Mouse (Mus musculus): ENCODE results near the gene Fbln7. TPM values are rescaled to one million over a fixed set of nuclear protein-coding genes. Genes with fewer than 3 reads are reported as not detected.

Gene Fbln7
- total and polyA plus RNA-seq, 3 experiments = not detected

- Histone ChIP-seq H3K36me3 (ENCODE audit: control insufficient read depth in 1 of 2, insufficient read depth in 2 of 2, low read length in 2 of 2) (no peaks in the 10 kb centered on the region), H3K4me1 (ENCODE audit: control insufficient read depth in 1 of 2, insufficient read depth in 2 of 2, low read length in 2 of 2) (no peaks in the 10 kb centered on the region), H3K79me2 (ENCODE audit: control insufficient read depth, insufficient read depth, low read length, poor library complexity) (no peaks in the 10 kb centered on the region), H3K9me3 (replicated peaks; ENCODE audit: insufficient read depth, low read length) (no peaks in the 10 kb centered on the region), H3K4me3 (ENCODE audit: control insufficient read depth in 1 of 2, insufficient read depth in 1 of 2, low read depth in 2 of 2, low read length in 2 of 2) (no peak overlapping the region), H3K27me3 (ENCODE audit: control insufficient read depth in 1 of 2, insufficient read depth in 2 of 2, low read length in 2 of 2) (no peaks in the 10 kb centered on the region), H3K9ac (ENCODE audit: control insufficient read depth, low read depth, low read length, poor library complexity, severe bottlenecking) (no peak overlapping the region), H3K27ac (ENCODE audit: control insufficient read depth, low read depth, low read length) (no peak overlapping the region)
- no peak for DNase-seq (ENCODE audit: low read depth, low spot score)
- TF ChIP-seq MYC (IDR thresholded peaks at IDR 0.05; ENCODE audit: low read depth, low read length) (no peak), POLR2AphosphoS2 (IDR thresholded peaks at IDR 0.05; ENCODE audit: low read length) (no peak), HCFC1 (IDR thresholded peaks at IDR 0.05; ENCODE audit: low read depth, low read length) (no peak), GABPA (IDR thresholded peaks at IDR 0.05; ENCODE audit: low read depth, low read length) (no peak), POLR2A (IDR thresholded peaks at IDR 0.05; ENCODE audit: control insufficient read depth in 1 of 2, insufficient read depth in 1 of 2, low read depth in 1 of 2, low read length in 2 of 2, poor library complexity in 1 of 2) (no peak), CTCF (IDR thresholded peaks at IDR 0.05 in 2 of 3, conservative IDR thresholded peaks at IDR 0.05 in 1 of 3; ENCODE audit: control insufficient read depth in 1 of 3, insufficient read depth in 1 of 3, low read depth in 2 of 3, low read length in 3 of 3, poor library complexity in 1 of 3, severe bottlenecking in 1 of 3) (no peak), MXI1 (IDR thresholded peaks at IDR 0.05; ENCODE audit: low read depth, low read length) (no peak), E2F4 (IDR thresholded peaks at IDR 0.05; ENCODE audit: borderline replicate concordance, low read depth, low read length) (no peak), MYB (IDR thresholded peaks at IDR 0.05; ENCODE audit: low read depth, low read length) (no peak), UBTF (IDR thresholded peaks at IDR 0.05; ENCODE audit: borderline replicate concordance, insufficient read depth, low read depth, low read length) (no peak), BHLHE40 (IDR thresholded peaks at IDR 0.05; ENCODE audit: borderline replicate concordance, low read depth, low read length) (no peak), USF1 (IDR thresholded peaks at IDR 0.05; ENCODE audit: low read depth, low read length) (no peak), MAFK (IDR thresholded peaks at IDR 0.05; ENCODE audit: borderline replicate concordance, low read depth, low read length) (no peak), ZC3H11A (IDR thresholded peaks at IDR 0.05; ENCODE audit: low read depth, low read length) (no peak), EP300 (IDR thresholded peaks at IDR 0.05; ENCODE audit: low read depth in 1 of 2, low read length in 2 of 2) (no peak), KAT2A (conservative IDR thresholded peaks at IDR 0.05; ENCODE audit: low read depth, low read length) (no peak), POLR2AphosphoS5 (IDR thresholded peaks at IDR 0.05; ENCODE audit: borderline replicate concordance, low read depth, low read length) (no peak), TBP (IDR thresholded peaks at IDR 0.05; ENCODE audit: low read depth, low read length) (no peak)
Observed at GRCm38 (mm10) chr2:128859861-128860260, 2.9 kb upstream of the Fbln7 start.

- no peaks in the 10 kb centered on the region for H3K27me3 ChIP-seq (ENCODE audit: control insufficient read depth in 1 of 2, insufficient read depth in 2 of 2, low read length in 2 of 2)
- H3K27ac ChIP-seq (ENCODE audit: control insufficient read depth, low read depth, low read length) = no peak overlapping the region
- TF ChIP-seq ZMIZ1 (IDR thresholded peaks at IDR 0.05; ENCODE audit: low read depth, low read length) (no peak), USF2 (IDR thresholded peaks at IDR 0.05; ENCODE audit: borderline replicate concordance in 1 of 2, insufficient read depth in 1 of 2, low read depth in 1 of 2, low read length in 2 of 2) (no peak), RCOR1 (IDR thresholded peaks at IDR 0.05; ENCODE audit: low read depth, low read length) (no peak), ELF1 (IDR thresholded peaks at IDR 0.05; ENCODE audit: low read depth, low read length) (no peak), SMC3 (IDR thresholded peaks at IDR 0.05; ENCODE audit: low read depth, low read length) (no peak)
- H3K79me2 ChIP-seq (ENCODE audit: control insufficient read depth, insufficient read depth, low read length, poor library complexity) = no peaks in the 10 kb centered on the region
- H3K9ac ChIP-seq (ENCODE audit: control insufficient read depth, low read depth, low read length, poor library complexity, severe bottlenecking) = no peak overlapping the region
- no peaks in the 10 kb centered on the region for H3K9me3 ChIP-seq (replicated peaks; ENCODE audit: insufficient read depth, low read length)
- DNase-seq (ENCODE audit: low read depth, low spot score) = no peak
- H3K36me3 ChIP-seq (ENCODE audit: control insufficient read depth in 1 of 2, insufficient read depth in 2 of 2, low read length in 2 of 2) = no peaks in the 10 kb centered on the region
- H3K4me1 ChIP-seq (ENCODE audit: control insufficient read depth in 1 of 2, insufficient read depth in 2 of 2, low read length in 2 of 2) = no peaks in the 10 kb centered on the region
- H3K4me3 ChIP-seq (ENCODE audit: control insufficient read depth in 1 of 2, insufficient read depth in 1 of 2, low read depth in 2 of 2, low read length in 2 of 2) = no peak overlapping the region
Observed at GRCm38 (mm10) chr2:128863777-128864331, 1.1 kb downstream of the Fbln7 start.
